Mouse (Mus musculus) G1E (cell line): Measurements from ENCODE around the gene Uqcr11.

ENCODE experiments used
- CTCF ChIP-seq: IDR thresholded peaks from 2 replicates; pipeline ENCODE4 v1.5.1; 2012; ENCODE audit warnings: low read depth, low read length, inconsistent platforms, mixed read lengths
- GATA2 ChIP-seq: IDR thresholded peaks from 2 replicates; pipeline ENCODE4 v1.6.1; 2012; ENCODE audit warnings: low read depth, low read length, inconsistent platforms, borderline replicate concordance
- POLR2AphosphoS5 ChIP-seq: IDR thresholded peaks from 2 replicates; pipeline ENCODE4 v1.6.1; 2012; ENCODE audit warnings: low read depth, low read length, inconsistent platforms; ENCODE audit not compliant: insufficient replicate concordance

- no peak for TF ChIP-seq CTCF
- TF ChIP-seq POLR2AphosphoS5, result no peak
- no peak for TF ChIP-seq GATA2
Measured at GRCm38 (mm10) chr10:80384709-80385108, 21.9 kb downstream of the Uqcr11 start.
